Mouse (Mus musculus): ENCODE measurements at regions not wholly inside any gene's neighbourhood (a gene's known extent, or its start where the extent isn't known, plus 50 kb on each side); places are given as distances from the start of the nearest gene placed in this dataset.

GRCm38 (mm10) chr5:28571347-28571998, 104.4 kb upstream of the Shh start:
- no peak for TF ChIP-seq CTCF (IDR thresholded peaks at IDR 0.05)
- no peak for TF ChIP-seq EP300 (IDR thresholded peaks at IDR 0.05; ENCODE audit: insufficient read depth, low read depth, low read length)

All from heart, adult 2 months (tissue).